Mouse (Mus musculus) cortical plate, adult 2 months (tissue): Measurements from ENCODE around the gene Lbp.

ENCODE experiments used
- CTCF ChIP-seq: fragments of 200-500 bp; IDR thresholded peaks from 2 replicates; pipeline ENCODE4 v1.5.1; 2011; ENCODE audit warnings: mild to moderate bottlenecking, control low read depth, low read length; ENCODE audit not compliant: insufficient read depth; ENCODE audit errors: extremely low read depth
- POLR2A ChIP-seq: fragments of 200-500 bp; IDR thresholded peaks from 2 replicates; pipeline ENCODE4 v1.6.1; 2011; ENCODE audit warnings: mild to moderate bottlenecking, low read length, control low read depth; ENCODE audit not compliant: insufficient read depth; ENCODE audit errors: extremely low read depth

DNA sequence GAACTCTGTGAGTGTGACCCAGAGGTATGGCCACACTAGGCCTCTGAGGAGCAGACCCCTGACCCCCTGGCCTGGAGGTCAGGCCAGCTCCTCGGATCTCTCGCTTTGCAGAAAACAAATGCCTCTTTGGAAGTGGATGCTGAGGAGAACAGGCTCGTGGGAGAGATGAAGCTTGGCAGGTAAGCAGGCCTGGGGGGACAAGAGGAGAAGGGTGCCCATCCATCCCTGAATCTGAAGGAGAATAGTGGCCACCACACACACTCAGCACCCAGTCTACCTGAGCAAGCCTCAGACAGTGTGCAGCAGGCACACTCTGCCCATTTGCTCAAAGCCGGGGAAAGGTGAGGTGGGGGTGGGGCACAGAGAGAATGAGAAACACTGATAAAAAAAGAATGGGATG lies 30.5 kb upstream of the Lbp start:
- TF ChIP-seq POLR2A, result no peak
- no peak for TF ChIP-seq CTCF
